Comparison of ENCODE assay signal across 10 mouse cellular contexts in genomic region chr2:159062266-159062665, GRCm38 (mm10).
DNase-seq lines count a peak whose midpoint lies in the region; ATAC-seq and TF ChIP-seq lines count a peak whose summit lies in the region.
"Had no signal": no experiment of that assay in that cellular context is flagged by ENCODE, and none has a peak within 500 bp of the region (broad histone marks: within the 10 kb centered on the region; RNA-seq: fewer than 3 reads in every experiment).

No protein-coding gene starts in this region.

- TF ChIP-seq EP300 in stomach, postnatal 0 days (optimal IDR thresholded peaks at IDR 0.05), result no peak

- H3K27me3 ChIP-seq in hindbrain, postnatal 0 days (ENCODE audit: insufficient read depth, low read length), result peaks cover 35% of the 10 kb centered on the region
- H3K27me3 ChIP-seq in hindbrain, embryonic 16.5 days (replicated peaks; ENCODE audit: control insufficient read depth, insufficient read depth, low read length), result peaks cover 32% of the 10 kb centered on the region
- H3K27me3 ChIP-seq in stomach, postnatal 0 days (ENCODE audit: control insufficient read depth, insufficient read depth, low read length), result no peaks in the 10 kb centered on the region
- H3K27me3 ChIP-seq: forebrain, embryonic 15.5 days had no signal

- no peak overlapping the region for H3K4me3 ChIP-seq in hindbrain, postnatal 0 days (ENCODE audit: low read length)
- H3K4me3 ChIP-seq in hindbrain, embryonic 16.5 days (ENCODE audit: low read length), result no peak overlapping the region
- no peak overlapping the region for H3K4me3 ChIP-seq in stomach, postnatal 0 days (ENCODE audit: low read depth, low read length)
- H3K4me3 ChIP-seq: forebrain, embryonic 15.5 days had no signal

- H3K9ac ChIP-seq in hindbrain, postnatal 0 days (replicated peaks; ENCODE audit: low read length), result no peak overlapping the region
- no peak overlapping the region for H3K9ac ChIP-seq in hindbrain, embryonic 16.5 days (ENCODE audit: low read depth, low read length)
- H3K9ac ChIP-seq in stomach, postnatal 0 days (ENCODE audit: low read length), result no peak overlapping the region
- H3K9ac ChIP-seq: forebrain, embryonic 15.5 days had no signal

- H3K27ac ChIP-seq in hindbrain, postnatal 0 days, result no peak overlapping the region
- no peak overlapping the region for H3K27ac ChIP-seq in hindbrain, embryonic 16.5 days (ENCODE audit: low read depth, low read length)
- H3K27ac ChIP-seq in stomach, postnatal 0 days (replicated peaks), result no peak overlapping the region
- H3K27ac ChIP-seq: forebrain, embryonic 15.5 days had no signal

- no peak overlapping the region for H3K4me2 ChIP-seq in hindbrain, postnatal 0 days (ENCODE audit: low read depth, low read length)
- no peak overlapping the region for H3K4me2 ChIP-seq in hindbrain, embryonic 16.5 days (ENCODE audit: low read length)
- no peak overlapping the region for H3K4me2 ChIP-seq in stomach, postnatal 0 days (replicated peaks; ENCODE audit: low read depth)
- H3K4me2 ChIP-seq: forebrain, embryonic 15.5 days had no signal

- H3K9me3 ChIP-seq in hindbrain, postnatal 0 days (ENCODE audit: low read length), result no peaks in the 10 kb centered on the region
- H3K9me3 ChIP-seq in hindbrain, embryonic 16.5 days (ENCODE audit: control insufficient read depth, low read length), result no peaks in the 10 kb centered on the region
- no peaks in the 10 kb centered on the region for H3K9me3 ChIP-seq in stomach, postnatal 0 days (ENCODE audit: control insufficient read depth, low read length)
- H3K9me3 ChIP-seq: forebrain, embryonic 15.5 days had no signal

- TF ChIP-seq CTCF in hindbrain, postnatal 0 days (IDR thresholded peaks at IDR 0.05; ENCODE audit: low read depth), result peak; percentile 55
- peak; percentile 50 for TF ChIP-seq CTCF in stomach, postnatal 0 days (IDR thresholded peaks at IDR 0.05; ENCODE audit: low read depth)

- H3K36me3 ChIP-seq in hindbrain, postnatal 0 days (ENCODE audit: insufficient read depth, low read length), result no peaks in the 10 kb centered on the region
- no peaks in the 10 kb centered on the region for H3K36me3 ChIP-seq in hindbrain, embryonic 16.5 days (ENCODE audit: control insufficient read depth, insufficient read depth, low read length)
- no peaks in the 10 kb centered on the region for H3K36me3 ChIP-seq in stomach, postnatal 0 days (ENCODE audit: control insufficient read depth, insufficient read depth, low read length)
- H3K36me3 ChIP-seq: forebrain, embryonic 15.5 days; G1E had no signal

- peak; percentile 38 for DNase-seq in hindbrain, postnatal 0 days (ENCODE audit: low spot score)
- DNase-seq in urinary bladder, postnatal 14 days (ENCODE audit: low spot score), result peak; percentile 28
- DNase-seq in urinary bladder, postnatal 36 days (ENCODE audit: low spot score in 2 of 2), result no peak
- peak; percentile 26 for DNase-seq in heart, postnatal 4 days
- no peak for DNase-seq in stomach, postnatal 0 days (ENCODE audit: low spot score)
- DNase-seq in cerebellum, adult 9-10 months, result no peak
- no peak for DNase-seq in embryo, embryonic 9.5 days (ENCODE audit: extremely low spot score)

- ATAC-seq in hindbrain, postnatal 0 days, result no peak
- ATAC-seq in hindbrain, embryonic 16.5 days, result no peak
- no peak for ATAC-seq in stomach, postnatal 0 days (ENCODE audit: low FRiP score, low TSS enrichment)
- ATAC-seq: forebrain, embryonic 15.5 days had no signal

- H3K4me1 ChIP-seq in hindbrain, postnatal 0 days (ENCODE audit: insufficient read depth, low read length), result no peaks in the 10 kb centered on the region
- H3K4me1 ChIP-seq in hindbrain, embryonic 16.5 days (ENCODE audit: control insufficient read depth, insufficient read depth, low read depth, low read length), result no peaks in the 10 kb centered on the region
- H3K4me1 ChIP-seq in stomach, postnatal 0 days (replicated peaks; ENCODE audit: control insufficient read depth, insufficient read depth), result no peaks in the 10 kb centered on the region
- H3K4me1 ChIP-seq: forebrain, embryonic 15.5 days had no signal

- WGBS in hindbrain, postnatal 0 days, result 73% methylated on average over 2 of the region's 2 CpGs
- 80% methylated on average over 2 of the region's 2 CpGs for WGBS in hindbrain, embryonic 16.5 days
- 78% methylated on average over 2 of the region's 2 CpGs for WGBS in stomach, postnatal 0 days

Comparison
In these comparisons a context has a peak if more than half of its experiments do, and no peak if none do; other contexts are left out.
1. DNase-seq: peak in hindbrain, postnatal 0 days (single experiment), urinary bladder, postnatal 14 days (single experiment) and heart, postnatal 4 days (single experiment); none in urinary bladder, postnatal 36 days (0 of 2), stomach, postnatal 0 days (single experiment), cerebellum, adult 9-10 months (single experiment) and embryo, embryonic 9.5 days (single experiment).